Mouse (Mus musculus): ENCODE results near the gene Olfr1141. TPM values are rescaled to one million over a fixed set of nuclear protein-coding genes. Genes with fewer than 3 reads are reported as not detected.

Olfr1141 gene
- total RNA-seq (2023), result not detected in 2 replicates

DNA sequence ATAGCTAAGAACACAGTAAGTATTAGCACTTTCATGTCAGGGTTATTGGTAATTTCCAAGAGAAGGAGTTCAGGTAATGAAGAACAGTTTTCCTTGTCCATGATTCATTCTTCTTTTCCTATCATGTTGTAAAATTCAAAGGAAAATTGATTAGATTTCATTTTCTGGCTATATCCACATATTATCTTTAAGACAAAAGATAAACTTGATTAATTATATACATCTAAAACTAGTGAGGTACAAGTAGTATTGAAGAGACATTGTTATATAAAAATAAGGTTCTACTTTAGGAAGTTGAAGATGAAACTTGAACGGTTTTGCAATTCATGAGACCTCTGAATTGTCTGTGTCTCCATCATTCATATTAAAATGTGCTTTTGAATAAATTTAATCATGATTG, at the start of gene Olfr1141:
Olfr1141 (minus strand) TSS at position 101 of the 400 bp plus-strand sequence.

GRCm38 (mm10) chr2:87800292-87800691, 46.5 kb upstream of the Olfr1141 start, which contains the start of gene Olfr1143:
Gene Olfr1143, plus strand, starts transcription at chr2:87800592.

DNA sequence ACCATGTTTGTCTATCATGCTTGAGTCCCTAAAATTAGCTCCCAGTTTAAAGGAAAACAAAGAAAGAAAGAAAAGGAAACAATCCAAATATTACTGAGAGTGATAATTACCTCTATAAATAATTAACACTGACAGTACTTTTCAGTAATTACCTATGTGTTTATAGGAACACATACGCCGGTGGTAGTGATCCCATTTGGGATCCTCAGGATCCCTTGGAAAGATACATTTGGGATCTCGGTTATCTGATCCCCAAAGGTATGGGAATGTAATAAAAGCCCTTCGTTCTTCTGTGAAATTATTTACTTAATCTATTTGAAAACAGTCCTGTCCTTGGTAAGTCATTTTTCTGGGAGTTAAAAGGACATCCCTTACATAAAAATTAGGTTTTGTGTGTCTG, 25.4 kb upstream of the Olfr1141 start, which contains the start of gene Olfr152:
Olfr152 (plus strand) TSS at position 301 of the 400 bp plus-strand sequence.

DNA sequence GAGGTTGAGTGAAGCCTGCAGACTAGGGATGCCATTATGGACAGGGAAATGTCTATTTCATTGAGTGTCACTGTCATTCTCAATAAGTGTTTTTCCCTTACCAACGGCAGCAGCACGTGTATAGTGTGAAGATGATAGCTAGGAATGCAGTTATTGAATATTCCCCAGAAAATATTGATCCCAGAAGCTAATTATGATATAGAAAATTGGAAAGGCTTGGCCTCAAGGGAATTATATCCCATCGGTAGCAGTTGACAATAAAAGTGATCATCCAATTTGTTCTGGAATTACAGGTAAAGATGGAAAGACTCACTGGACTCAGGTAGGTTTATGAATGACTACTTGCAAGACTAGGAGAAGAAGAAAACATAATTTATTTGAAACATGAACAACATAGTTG, 10.3 kb downstream of the Olfr1141 start, which contains the start of gene Olfr1140:
Olfr1140 (plus strand) TSS at position 301 of the 400 bp plus-strand sequence.

DNA sequence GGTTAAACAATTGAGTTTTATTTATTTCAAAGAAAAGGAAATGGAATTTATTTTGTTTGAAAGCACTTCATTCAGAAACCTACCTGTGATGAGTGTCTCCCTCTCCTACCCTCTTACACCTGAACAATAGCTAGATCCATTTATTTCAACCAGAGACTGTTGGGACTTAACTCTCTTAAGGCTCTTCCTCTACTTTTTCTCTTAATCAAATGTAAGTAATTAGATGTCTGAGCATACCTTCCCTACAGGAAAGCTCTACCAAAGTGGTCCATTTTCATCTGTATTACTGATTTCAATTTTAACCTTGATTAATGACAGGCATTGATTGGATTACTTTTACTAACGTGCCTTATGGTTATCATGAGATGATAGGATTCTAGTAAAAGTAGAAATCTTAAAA, 13.9 kb downstream of the Olfr1141 start, which contains the start of gene Olfr1138:
Olfr1138 (minus strand) TSS at position 101 of the 400 bp plus-strand sequence.

DNA sequence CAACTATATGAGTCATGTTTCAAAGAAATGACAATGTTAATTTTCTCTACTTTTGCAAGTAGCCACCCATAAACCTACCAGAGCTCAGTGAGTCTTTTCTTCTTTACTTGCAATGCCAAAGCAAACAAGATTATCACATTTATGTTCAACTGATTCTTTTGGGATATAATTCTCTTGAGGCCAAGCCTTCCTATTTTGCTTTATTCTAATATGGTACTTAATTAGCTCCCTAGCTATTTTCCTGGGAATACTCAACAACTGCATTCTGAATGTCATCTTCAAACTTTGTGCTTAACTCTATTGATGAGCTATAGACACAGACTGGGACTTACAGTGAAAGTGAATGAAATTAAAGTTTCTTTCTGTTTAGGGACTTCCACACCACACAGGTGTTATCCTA, 40.7 kb downstream of the Olfr1141 start, which contains the start of gene Olfr1137:
Olfr1137 (minus strand) TSS at position 101 of the 400 bp plus-strand sequence.

Other genes starting within 250 kb of the Olfr1141 start
- not detected in 2 replicates for gene Pramel6, start 247.4 kb downstream of the Olfr1141 start, total RNA-seq (2023)
- gene Olfr153, start 222.2 kb downstream of the Olfr1141 start, total RNA-seq (2023), result not detected in 2 replicates
- gene Olfr1128, start 208.4 kb downstream of the Olfr1141 start, total RNA-seq (2023), result not detected in 2 replicates
- not detected in 2 replicates for gene Olfr1129, start 180.1 kb downstream of the Olfr1141 start, total RNA-seq (2023)
- not detected in 2 replicates for gene Olfr1130, start 147.8 kb downstream of the Olfr1141 start, total RNA-seq (2023)
- not detected in 2 replicates for gene Olfr1131, start 126.9 kb downstream of the Olfr1141 start, total RNA-seq (2023)
- gene Olfr1132, start 116.5 kb downstream of the Olfr1141 start, total RNA-seq (2023), result not detected in 2 replicates
- gene Olfr1133, start 106.6 kb downstream of the Olfr1141 start, total RNA-seq (2023), result not detected in 2 replicates
- not detected in 2 replicates for gene Olfr1134, start 95.5 kb downstream of the Olfr1141 start, total RNA-seq (2023)
- gene Olfr1135, start 80.3 kb downstream of the Olfr1141 start, total RNA-seq (2023), result not detected in 2 replicates
- gene Olfr1136, start 60.0 kb downstream of the Olfr1141 start, total RNA-seq (2023), result not detected in 2 replicates
- not detected in 2 replicates for gene Olfr1137, start 40.8 kb downstream of the Olfr1141 start, total RNA-seq (2023)
- gene Olfr1138, start 14.0 kb downstream of the Olfr1141 start, total RNA-seq (2023), result not detected in 2 replicates
- gene Olfr1140, start 10.2 kb downstream of the Olfr1141 start, total RNA-seq (2023), result not detected in 2 replicates
- not detected in 2 replicates for gene Olfr152, start 25.5 kb upstream of the Olfr1141 start, total RNA-seq (2023)
- gene Olfr1143, start 46.6 kb upstream of the Olfr1141 start, total RNA-seq (2023), result not detected in 2 replicates
- gene Olfr1145, start 55.8 kb upstream of the Olfr1141 start, total RNA-seq (2023), result not detected in 2 replicates
- gene Olfr1148, start 76.5 kb upstream of the Olfr1141 start, total RNA-seq (2023), result not detected in 2 replicates
- gene Olfr1150-ps1, start 90.0 kb upstream of the Olfr1141 start, total RNA-seq (2023), result not detected in 2 replicates
- not detected in 2 replicates for gene Olfr1151, start 101.9 kb upstream of the Olfr1141 start, total RNA-seq (2023)
- gene Olfr1152, start 112.5 kb upstream of the Olfr1141 start, total RNA-seq (2023), result not detected in 2 replicates
- gene Olfr1153, start 141.0 kb upstream of the Olfr1141 start, total RNA-seq (2023), result not detected in 2 replicates
- not detected in 2 replicates for gene Olfr1154, start 151.2 kb upstream of the Olfr1141 start, total RNA-seq (2023)
- not detected in 2 replicates for gene Olfr1155, start 191.1 kb upstream of the Olfr1141 start, total RNA-seq (2023)
- gene Olfr1156, start 199.1 kb upstream of the Olfr1141 start, total RNA-seq (2023), result not detected in 2 replicates
- gene Olfr1157, start 214.3 kb upstream of the Olfr1141 start, total RNA-seq (2023), result not detected in 2 replicates
- not detected in 2 replicates for gene Olfr74, start 220.7 kb upstream of the Olfr1141 start, total RNA-seq (2023)
- gene Olfr1158, start 236.1 kb upstream of the Olfr1141 start, total RNA-seq (2023), result not detected in 2 replicates

Measured in neutrophil, adult 65 days (primary cell).